Mouse (Mus musculus) midbrain, embryonic 16.5 days (tissue): ENCODE measurements at regions not wholly inside any gene's neighbourhood (a gene's known extent, or its start where the extent isn't known, plus 50 kb on each side); places are given as distances from the start of the nearest gene placed in this dataset.

Experiments
- ATAC-seq: fragments of 200-750 bp; cut with Nextera tagmentation; 2 replicates; pipeline ENCODE4 v1.8.0; 2017; ENCODE audit warnings: moderate TSS enrichment
- H3K27ac ChIP-seq: fragments of 300-500 bp; sonication (generic); 2 replicates; pipeline ENCODE4 v1.5.1; 2014; ENCODE audit warnings: mild to moderate bottlenecking, low read length, mixed read lengths
- H3K27me3 ChIP-seq: fragments of 300-500 bp; sonication (generic); 2 replicates; pipeline ENCODE4 v1.6.1; 2014; ENCODE audit warnings: low read depth, low read length, mixed read lengths; ENCODE audit not compliant: control insufficient read depth, insufficient read depth
- H3K36me3 ChIP-seq: fragments of 300-500 bp; sonication (generic); 2 replicates; pipeline ENCODE4 v1.6.1; 2014; ENCODE audit warnings: mild to moderate bottlenecking, low read length, moderate library complexity, mixed read lengths; ENCODE audit not compliant: control insufficient read depth, insufficient read depth
- H3K4me1 ChIP-seq: fragments of 300-500 bp; sonication (generic); 2 replicates; pipeline ENCODE4 v1.6.1; 2014; ENCODE audit warnings: mild to moderate bottlenecking, low read length, mixed read lengths; ENCODE audit not compliant: control insufficient read depth, insufficient read depth
- H3K4me2 ChIP-seq: fragments of 300-500 bp; sonication (generic); 2 replicates; pipeline ENCODE4 v1.6.1; 2014; ENCODE audit warnings: mild to moderate bottlenecking, low read length, mixed read lengths
- H3K4me3 ChIP-seq: fragments of 300-500 bp; sonication (generic); 2 replicates; pipeline ENCODE4 v1.5.1; 2014; ENCODE audit warnings: low read depth, mild to moderate bottlenecking, low read length, moderate library complexity, mixed read lengths
- H3K9ac ChIP-seq: fragments of 300-500 bp; sonication (generic); 2 replicates; pipeline ENCODE4 v1.6.1; 2014; ENCODE audit warnings: low read depth, low read length, mixed read lengths
- H3K9me3 ChIP-seq: fragments of 300-500 bp; sonication (generic); replicated peaks from 2 replicates; pipeline ENCODE4 v1.6.1; 2014; ENCODE audit warnings: mild to moderate bottlenecking, low read length, mixed read lengths; ENCODE audit not compliant: control insufficient read depth, poor library complexity, severe bottlenecking
- WGBS: fragments of 180-500 bp; shearing (Covaris S2); extraction: QIAGEN DNeasy Blood & Tissue Kit; methylation state at CpG from one replicate; pipeline ENCODE4 v1.1.7; 2014; 5-methylcytosine and 5-hydroxymethylcytosine counted together

GRCm38 (mm10) chr7:128834894-128835293, 90.2 kb downstream of the Sec23ip start:
- Histone ChIP-seq H3K9me3 (no peaks in the 10 kb centered on the region), H3K4me1 (no peaks in the 10 kb centered on the region), H3K9ac (no peak overlapping the region), H3K27me3 (peaks cover 6% of the 10 kb centered on the region), H3K4me3 (no peak overlapping the region), H3K36me3 (no peaks in the 10 kb centered on the region), H3K4me2 (no peak overlapping the region), H3K27ac (no peak overlapping the region)
- no peak for ATAC-seq
- 58% methylated on average over 7 of the region's 7 CpGs for WGBS

GRCm38 (mm10) chr7:128836435-128836834, 91.7 kb downstream of the Sec23ip start:
- no peaks in the 10 kb centered on the region for H3K4me1 ChIP-seq
- 88% methylated on average over 6 of the region's 6 CpGs for WGBS
- no peak overlapping the region for H3K9ac ChIP-seq

GRCm38 (mm10) chr7:128842561-128842960, 97.8 kb downstream of the Sec23ip start:
- Histone ChIP-seq H3K4me2 (no peak overlapping the region), H3K9me3 (no peaks in the 10 kb centered on the region), H3K27me3 (no peaks in the 10 kb centered on the region), H3K9ac (no peak overlapping the region), H3K27ac (no peak overlapping the region), H3K4me1 (no peaks in the 10 kb centered on the region), H3K36me3 (no peaks in the 10 kb centered on the region), H3K4me3 (no peak overlapping the region)
- ATAC-seq = no peak
- WGBS = 94% methylated on average over 10 of the region's 10 CpGs

More at GRCm38 (mm10) chr7:128836435-128836834, 91.7 kb downstream of the Sec23ip start:
- Histone ChIP-seq H3K9me3 (no peaks in the 10 kb centered on the region), H3K36me3 (no peaks in the 10 kb centered on the region), H3K4me3 (no peak overlapping the region), H3K27me3 (peaks cover 6% of the 10 kb centered on the region), H3K4me2 (no peak overlapping the region), H3K27ac (no peak overlapping the region)
- ATAC-seq = no peak

- H3K27ac ChIP-seq = no peak overlapping the region
- no peaks in the 10 kb centered on the region for H3K4me1 ChIP-seq
- H3K9ac ChIP-seq = no peak overlapping the region
- ATAC-seq = no peak
- no peak overlapping the region for H3K4me2 ChIP-seq
- no peaks in the 10 kb centered on the region for H3K36me3 ChIP-seq
- no peaks in the 10 kb centered on the region for H3K9me3 ChIP-seq
- H3K4me3 ChIP-seq = no peak overlapping the region
- no peaks in the 10 kb centered on the region for H3K27me3 ChIP-seq
- WGBS = 85% methylated on average over 9 of the region's 9 CpGs
Measured at GRCm38 (mm10) chr7:128843576-128843975, 98.8 kb downstream of the Sec23ip start.

- no peaks in the 10 kb centered on the region for H3K27me3 ChIP-seq
- no peak overlapping the region for H3K27ac ChIP-seq
- H3K4me2 ChIP-seq = no peak overlapping the region
- no peaks in the 10 kb centered on the region; the same call in 1 of the 2 replicates for H3K4me1 ChIP-seq
- H3K36me3 ChIP-seq = no peaks in the 10 kb centered on the region
- no peak overlapping the region for H3K9ac ChIP-seq
- 2% methylated on average over 3 of the region's 3 CpGs for WGBS
- no peak for ATAC-seq
- no peak overlapping the region for H3K4me3 ChIP-seq
- H3K9me3 ChIP-seq = no peaks in the 10 kb centered on the region; the same call in 1 of the 2 replicates
Measured at GRCm38 (mm10) chr7:128849261-128849660, 104.5 kb downstream of the Sec23ip start.

GRCm38 (mm10) chr7:128854193-128854592, 109.5 kb downstream of the Sec23ip start:
- no peaks in the 10 kb centered on the region; the same call in 1 of the 2 replicates for H3K9me3 ChIP-seq
- 67% methylated on average over 4 of the region's 4 CpGs for WGBS
- no peak for ATAC-seq

GRCm38 (mm10) chr7:128854690-128855343, 110.1 kb downstream of the Sec23ip start:
- 57% methylated on average over 18 of the region's 18 CpGs for WGBS
- Histone ChIP-seq H3K27me3 (no peaks in the 10 kb centered on the region), H3K4me3 (no peak overlapping the region), H3K9me3 (no peaks in the 10 kb centered on the region), H3K4me1 (peaks cover 2% of the 10 kb centered on the region; the same call in 1 of the 2 replicates), H3K36me3 (no peaks in the 10 kb centered on the region), H3K9ac (no peak overlapping the region), H3K27ac (no peak overlapping the region), H3K4me2 (no peak overlapping the region)
- ATAC-seq = no peak

More at GRCm38 (mm10) chr7:128854193-128854592, 109.5 kb downstream of the Sec23ip start:
- Histone ChIP-seq H3K4me3 (no peak overlapping the region), H3K27ac (no peak overlapping the region), H3K36me3 (no peaks in the 10 kb centered on the region), H3K9ac (no peak overlapping the region), H3K4me1 (peaks cover 2% of the 10 kb centered on the region; the same call in 1 of the 2 replicates), H3K4me2 (no peak overlapping the region), H3K27me3 (no peaks in the 10 kb centered on the region)

- no peak overlapping the region for H3K4me3 ChIP-seq
- H3K27ac ChIP-seq = no peak overlapping the region
- no peaks in the 10 kb centered on the region for H3K4me1 ChIP-seq
- no peaks in the 10 kb centered on the region for H3K27me3 ChIP-seq
- H3K36me3 ChIP-seq = no peaks in the 10 kb centered on the region
- no peak overlapping the region for H3K4me2 ChIP-seq
- ATAC-seq = 0 out of 2 replicates have a peak, but pooled peaks have one; percentile 32
- 0% methylated on average over 3 of the region's 3 CpGs for WGBS
- no peaks in the 10 kb centered on the region for H3K9me3 ChIP-seq
- H3K9ac ChIP-seq = no peak overlapping the region
Measured at GRCm38 (mm10) chr7:128860141-128860540, 115.4 kb downstream of the Sec23ip start.

- H3K9ac ChIP-seq = no peak overlapping the region
- H3K36me3 ChIP-seq = no peaks in the 10 kb centered on the region
- ATAC-seq = no peak
- no peaks in the 10 kb centered on the region for H3K27me3 ChIP-seq
- no peak overlapping the region for H3K27ac ChIP-seq
- no peak overlapping the region for H3K4me3 ChIP-seq
- no peaks in the 10 kb centered on the region for H3K4me1 ChIP-seq
- no peak overlapping the region for H3K4me2 ChIP-seq
- no peaks in the 10 kb centered on the region for H3K9me3 ChIP-seq
- 52% methylated on average over 4 of the region's 4 CpGs for WGBS
Measured at GRCm38 (mm10) chr7:128860709-128861108, 116.0 kb downstream of the Sec23ip start.
